Mouse (Mus musculus): ENCODE results near the gene Nxpe5. TPM values are rescaled to one million over a fixed set of nuclear protein-coding genes. Genes with fewer than 3 reads are reported as not detected.

Nxpe5 gene
- 0.07 TPM in 1 of 2 replicates, not detected in the other for polyA plus RNA-seq (2014; fragmentation: Nextera tagmentation; extraction: Ambion mirVana)

GRCm38 (mm10) chr5:138225700-138226099 is at the start of gene Nxpe5:
TSS of gene Nxpe5 (plus strand) at chr5:138225898.
- H3K27me3 ChIP-seq (ENCODE audit: control insufficient read depth, insufficient read depth, low read length): no peaks in the 10 kb centered on the region
- H3K4me1 ChIP-seq (ENCODE audit: control insufficient read depth, insufficient read depth, low read length): no peaks in the 10 kb centered on the region
- H3K4me2 ChIP-seq (ENCODE audit: low read depth, severe bottlenecking): no peak within 1 kb of the TSS
- H3K9ac ChIP-seq (ENCODE audit: low read length): no peak within 1 kb of the TSS
- H3K36me3 ChIP-seq (ENCODE audit: control insufficient read depth, insufficient read depth, low read length): no peaks in the 10 kb centered on the region
- no peak for DNase-seq (ENCODE audit: low spot score)
- H3K9me3 ChIP-seq (ENCODE audit: control insufficient read depth, low read length): no peaks in the 10 kb centered on the region
- ATAC-seq (ENCODE audit: insufficient number of reproducible peaks, low FRiP score, low TSS enrichment, low read depth): no peak
- H3K4me3 ChIP-seq (ENCODE audit: low read depth, low read length): no peak within 1 kb of the TSS
- WGBS: 63% methylated on average over 2 of the region's 2 CpGs
- H3K27ac ChIP-seq (replicated peaks; ENCODE audit: low read depth, low read length): no peak within 1 kb of the TSS

- peak within 1 kb of the TSS; percentile 76 for H3K4me2 ChIP-seq (ENCODE audit: low read depth, severe bottlenecking)
- DNase-seq (ENCODE audit: low spot score) (peak; percentile 87), ATAC-seq (ENCODE audit: insufficient number of reproducible peaks, low FRiP score, low TSS enrichment, low read depth) (peak; percentile 78)
- 0 out of 2 replicates have a peak within 1 kb of the TSS, but pooled peaks have one; percentile 24 for H3K27ac ChIP-seq (replicated peaks; ENCODE audit: low read depth, low read length)
- H3K27me3 ChIP-seq (ENCODE audit: control insufficient read depth, insufficient read depth, low read length): no peaks in the 10 kb centered on the region
- no peaks in the 10 kb centered on the region for H3K9me3 ChIP-seq (ENCODE audit: control insufficient read depth, low read length)
- H3K4me3 ChIP-seq (ENCODE audit: low read depth, low read length): peak within 1 kb of the TSS; percentile 52
- H3K4me1 ChIP-seq (ENCODE audit: control insufficient read depth, insufficient read depth, low read length): peaks cover 6% of the 10 kb centered on the region; the same call in 1 of the 2 replicates
- WGBS: under 1% methylated on average over 31 of the region's 31 CpGs
- H3K9ac ChIP-seq (ENCODE audit: low read length): peak within 1 kb of the TSS; percentile 66
- peaks cover 15% of the 10 kb centered on the region for H3K36me3 ChIP-seq (ENCODE audit: control insufficient read depth, insufficient read depth, low read length)
Measured at GRCm38 (mm10) chr5:138186950-138187638, 38.6 kb upstream of the Nxpe5 start, which contains the start of the genes Taf6 and Cnpy4. TSS of gene Taf6 (minus strand) at chr5:138187451. TSS of gene Cnpy4 (plus strand) at chr5:138187485.

- Histone ChIP-seq H3K4me2 (ENCODE audit: low read depth, severe bottlenecking) (peak overlapping the region; percentile 76), H3K9ac (ENCODE audit: low read length) (peak overlapping the region; percentile 63), H3K27me3 (ENCODE audit: control insufficient read depth, insufficient read depth, low read length) (no peaks in the 10 kb centered on the region), H3K9me3 (ENCODE audit: control insufficient read depth, low read length) (no peaks in the 10 kb centered on the region), H3K36me3 (ENCODE audit: control insufficient read depth, insufficient read depth, low read length) (peaks cover 17% of the 10 kb centered on the region), H3K4me1 (ENCODE audit: control insufficient read depth, insufficient read depth, low read length) (peaks cover 6% of the 10 kb centered on the region; the same call in 1 of the 2 replicates), H3K4me3 (ENCODE audit: low read depth, low read length) (peak overlapping the region; percentile 52), H3K27ac (replicated peaks; ENCODE audit: low read depth, low read length) (0 out of 2 replicates have a peak overlapping the region, but pooled peaks have one; percentile 24)
- WGBS: under 1% methylated on average over 10 of the region's 10 CpGs
- DNase-seq (ENCODE audit: low spot score) (peak; percentile 72), ATAC-seq (ENCODE audit: insufficient number of reproducible peaks, low FRiP score, low TSS enrichment, low read depth) (peak; percentile 74; the same call in 1 of the 2 replicates)
Measured at GRCm38 (mm10) chr5:138187661-138188306, 37.9 kb upstream of the Nxpe5 start.

- Histone ChIP-seq H3K4me3 (ENCODE audit: low read depth, low read length) (peak within 1 kb of the TSS; percentile 71), H3K9ac (ENCODE audit: low read length) (peak within 1 kb of the TSS; percentile 87), H3K27me3 (ENCODE audit: control insufficient read depth, insufficient read depth, low read length) (no peaks in the 10 kb centered on the region), H3K27ac (replicated peaks; ENCODE audit: low read depth, low read length) (peak within 1 kb of the TSS; percentile 65; the same call in 1 of the 2 replicates), H3K4me2 (ENCODE audit: low read depth, severe bottlenecking) (peak within 1 kb of the TSS; percentile 100), H3K4me1 (ENCODE audit: control insufficient read depth, insufficient read depth, low read length) (no peaks in the 10 kb centered on the region), H3K36me3 (ENCODE audit: control insufficient read depth, insufficient read depth, low read length) (peaks cover 13% of the 10 kb centered on the region), H3K9me3 (ENCODE audit: control insufficient read depth, low read length) (no peaks in the 10 kb centered on the region)
- DNase-seq (ENCODE audit: low spot score) (peak; percentile 88), ATAC-seq (ENCODE audit: insufficient number of reproducible peaks, low FRiP score, low TSS enrichment, low read depth) (peak; percentile 75)
- 8% methylated on average over 54 of the region's 54 CpGs for WGBS
Measured at GRCm38 (mm10) chr5:138193771-138194727, 31.6 kb upstream of the Nxpe5 start, which contains the start of gene Mblac1. TSS of gene Mblac1 (plus strand) at chr5:138194314.

GRCm38 (mm10) chr5:138194755-138195345 is 30.8 kb upstream of the Nxpe5 start:
- WGBS: 6% methylated on average over 29 of the region's 29 CpGs
- peak overlapping the region; percentile 87 for H3K9ac ChIP-seq (ENCODE audit: low read length)
- no peaks in the 10 kb centered on the region for H3K4me1 ChIP-seq (ENCODE audit: control insufficient read depth, insufficient read depth, low read length)
- peak overlapping the region; percentile 65; the same call in 1 of the 2 replicates for H3K27ac ChIP-seq (replicated peaks; ENCODE audit: low read depth, low read length)
- peak overlapping the region; percentile 100 for H3K4me2 ChIP-seq (ENCODE audit: low read depth, severe bottlenecking)
- peak overlapping the region; percentile 71 for H3K4me3 ChIP-seq (ENCODE audit: low read depth, low read length)
- peaks cover 11% of the 10 kb centered on the region for H3K36me3 ChIP-seq (ENCODE audit: control insufficient read depth, insufficient read depth, low read length)
- peak; percentile 62; the same call in 1 of the 2 replicates for ATAC-seq (ENCODE audit: insufficient number of reproducible peaks, low FRiP score, low TSS enrichment, low read depth)
- DNase-seq (ENCODE audit: low spot score): peak; percentile 63
- no peaks in the 10 kb centered on the region for H3K27me3 ChIP-seq (ENCODE audit: control insufficient read depth, insufficient read depth, low read length)
- no peaks in the 10 kb centered on the region for H3K9me3 ChIP-seq (ENCODE audit: control insufficient read depth, low read length)

GRCm38 (mm10) chr5:138195463-138195862 is 30.2 kb upstream of the Nxpe5 start:
- Histone ChIP-seq H3K9me3 (ENCODE audit: control insufficient read depth, low read length) (no peaks in the 10 kb centered on the region), H3K4me2 (ENCODE audit: low read depth, severe bottlenecking) (peak overlapping the region; percentile 100; the same call in 1 of the 2 replicates), H3K4me1 (ENCODE audit: control insufficient read depth, insufficient read depth, low read length) (no peaks in the 10 kb centered on the region), H3K27me3 (ENCODE audit: control insufficient read depth, insufficient read depth, low read length) (no peaks in the 10 kb centered on the region), H3K27ac (replicated peaks; ENCODE audit: low read depth, low read length) (no peak overlapping the region), H3K9ac (ENCODE audit: low read length) (no peak overlapping the region; the same call in 1 of the 2 replicates), H3K36me3 (ENCODE audit: control insufficient read depth, insufficient read depth, low read length) (peaks cover 7% of the 10 kb centered on the region; the same call in 1 of the 2 replicates), H3K4me3 (ENCODE audit: low read depth, low read length) (no peak overlapping the region)
- no peak for ATAC-seq (ENCODE audit: insufficient number of reproducible peaks, low FRiP score, low TSS enrichment, low read depth)
- 86% methylated on average over 7 of the region's 7 CpGs for WGBS
- DNase-seq (ENCODE audit: low spot score): no peak

- H3K4me1 ChIP-seq (ENCODE audit: control insufficient read depth, insufficient read depth, low read length): no peaks in the 10 kb centered on the region
- DNase-seq (ENCODE audit: low spot score) (no peak), ATAC-seq (ENCODE audit: insufficient number of reproducible peaks, low FRiP score, low TSS enrichment, low read depth) (no peak)
- H3K4me2 ChIP-seq (ENCODE audit: low read depth, severe bottlenecking): no peak overlapping the region
- H3K4me3 ChIP-seq (ENCODE audit: low read depth, low read length): no peak overlapping the region
- no peaks in the 10 kb centered on the region for H3K36me3 ChIP-seq (ENCODE audit: control insufficient read depth, insufficient read depth, low read length)
- H3K27ac ChIP-seq (replicated peaks; ENCODE audit: low read depth, low read length): no peak overlapping the region
- H3K27me3 ChIP-seq (ENCODE audit: control insufficient read depth, insufficient read depth, low read length): no peaks in the 10 kb centered on the region
- WGBS: 22% methylated on average over 1 of the region's 1 CpGs
- H3K9me3 ChIP-seq (ENCODE audit: control insufficient read depth, low read length): no peaks in the 10 kb centered on the region
- no peak overlapping the region for H3K9ac ChIP-seq (ENCODE audit: low read length)
Measured at GRCm38 (mm10) chr5:138199576-138199975, 26.1 kb upstream of the Nxpe5 start.

Data from limb, embryonic 11.5 days (tissue).